Mouse (Mus musculus): ENCODE data around the gene Rpp14.

The Rpp14 gene

GRCm38 (mm10) chr14:8080165-8080679 lies at the start of gene Rpp14:
TSS of gene Rpp14 (plus strand) at chr14:8080367.
- DNase-seq (ENCODE audit: low spot score in 2 of 2) = peak; percentile 93 to 94

GRCm38 (mm10) chr14:8030535-8030934 lies 49.6 kb upstream of the Rpp14 start:
- DNase-seq (ENCODE audit: low spot score in 2 of 2) = no peak

GRCm38 (mm10) chr14:8032087-8032944 lies 47.9 kb upstream of the Rpp14 start:
- DNase-seq (ENCODE audit: low spot score in 2 of 2) = no peak

GRCm38 (mm10) chr14:8034561-8034960 lies 45.6 kb upstream of the Rpp14 start:
- DNase-seq (ENCODE audit: low spot score in 2 of 2) = no peak

- no peak for DNase-seq (ENCODE audit: low spot score in 2 of 2)
Observed at GRCm38 (mm10) chr14:8035951-8036350, 44.2 kb upstream of the Rpp14 start.

- no peak for DNase-seq (ENCODE audit: low spot score in 2 of 2)
Observed at GRCm38 (mm10) chr14:8036406-8036805, 43.8 kb upstream of the Rpp14 start.

- no peak for DNase-seq (ENCODE audit: low spot score in 2 of 2)
Observed at GRCm38 (mm10) chr14:8038150-8038549, 42.0 kb upstream of the Rpp14 start.

GRCm38 (mm10) chr14:8038791-8039448 lies 41.2 kb upstream of the Rpp14 start:
- peak in 1 of 2 experiments; percentile 71 for DNase-seq (ENCODE audit: low spot score in 2 of 2)

- DNase-seq (ENCODE audit: low spot score in 2 of 2) = no peak
Observed at GRCm38 (mm10) chr14:8040179-8040578, 40.0 kb upstream of the Rpp14 start.

- no peak for DNase-seq (ENCODE audit: low spot score in 2 of 2)
Observed at GRCm38 (mm10) chr14:8040911-8041678, 39.1 kb upstream of the Rpp14 start.

- no peak for DNase-seq (ENCODE audit: low spot score in 2 of 2)
Observed at GRCm38 (mm10) chr14:8042120-8042519, 38.0 kb upstream of the Rpp14 start.

- no peak for DNase-seq (ENCODE audit: low spot score in 2 of 2)
Observed at GRCm38 (mm10) chr14:8042577-8042976, 37.6 kb upstream of the Rpp14 start.

GRCm38 (mm10) chr14:8044330-8044729 lies 35.8 kb upstream of the Rpp14 start:
- DNase-seq (ENCODE audit: low spot score in 2 of 2) = no peak

GRCm38 (mm10) chr14:8044786-8045185 lies 35.4 kb upstream of the Rpp14 start:
- DNase-seq (ENCODE audit: low spot score in 2 of 2) = no peak

- DNase-seq (ENCODE audit: low spot score in 2 of 2) = no peak
Observed at GRCm38 (mm10) chr14:8045187-8045846, 34.9 kb upstream of the Rpp14 start.

GRCm38 (mm10) chr14:8046839-8047238 lies 33.3 kb upstream of the Rpp14 start:
- DNase-seq (ENCODE audit: low spot score in 2 of 2) = no peak

GRCm38 (mm10) chr14:8049334-8049733 lies 30.8 kb upstream of the Rpp14 start:
- DNase-seq (ENCODE audit: low spot score in 2 of 2) = no peak

GRCm38 (mm10) chr14:8051869-8052268 lies 28.3 kb upstream of the Rpp14 start:
- DNase-seq (ENCODE audit: low spot score in 2 of 2) = no peak

- no peak for DNase-seq (ENCODE audit: low spot score in 2 of 2)
Observed at GRCm38 (mm10) chr14:8052661-8053060, 27.5 kb upstream of the Rpp14 start.

- DNase-seq (ENCODE audit: low spot score in 2 of 2) = no peak
Observed at GRCm38 (mm10) chr14:8054310-8055102, 25.7 kb upstream of the Rpp14 start.

- DNase-seq (ENCODE audit: low spot score in 2 of 2) = no peak
Observed at GRCm38 (mm10) chr14:8056076-8056475, 24.1 kb upstream of the Rpp14 start.

Data from urinary bladder, postnatal 36 days (tissue).